In the genomic region with DNA sequence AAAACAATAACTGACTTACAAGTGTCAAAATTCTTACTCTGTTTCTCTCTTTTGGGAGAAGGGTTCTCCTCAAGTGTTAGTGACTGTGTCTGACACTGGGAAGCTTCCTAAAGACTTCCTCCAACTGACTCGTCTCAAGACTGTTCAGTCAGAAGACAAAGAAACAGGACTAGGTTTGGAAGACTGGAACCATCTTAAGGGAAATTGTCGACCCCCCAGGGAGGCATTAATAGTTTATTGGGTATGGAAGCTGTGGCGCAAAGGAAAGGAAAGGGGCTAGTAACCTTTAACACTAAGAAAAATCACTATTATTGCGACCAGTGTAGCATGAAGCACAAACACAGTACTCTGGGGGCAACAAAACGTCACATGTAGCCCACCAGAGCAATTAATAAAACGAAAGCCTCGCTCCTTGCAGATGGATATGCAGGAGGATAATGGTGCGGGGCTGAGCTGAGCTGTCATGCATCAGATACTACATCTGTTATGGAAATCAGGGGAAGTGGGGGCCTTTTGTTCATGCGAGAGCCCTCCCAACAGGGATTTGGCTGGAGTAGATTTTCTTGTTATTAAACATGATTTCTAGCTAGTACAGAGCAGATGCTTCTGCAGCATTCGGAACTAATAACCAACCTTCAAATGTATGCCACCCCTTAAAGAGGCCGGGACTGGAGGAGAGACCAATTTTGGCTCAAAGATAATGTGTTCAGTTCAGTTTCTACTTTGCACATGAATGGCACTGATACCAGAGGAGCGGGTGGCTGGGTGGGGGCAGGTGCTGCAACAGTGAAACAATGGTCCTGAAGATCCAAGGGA, we compare ENCODE assay signal across 14 mouse cellular contexts.
DNase-seq lines count a peak whose midpoint lies in the region; ATAC-seq lines count a peak whose summit lies in the region.
"Had no signal": no experiment of that assay in that cellular context is flagged by ENCODE, and none has a peak within 500 bp of the region (broad histone marks: within the 10 kb centered on the region; RNA-seq: fewer than 3 reads in every experiment).

No protein-coding gene starts in this region.

- no peak overlapping the region; the same call in 1 of the 2 replicates for H3K9ac ChIP-seq in forebrain, embryonic 14.5 days (ENCODE audit: low read length)
- H3K9ac ChIP-seq in neural tube, embryonic 15.5 days (replicated peaks): no peak overlapping the region
- H3K9ac ChIP-seq: intestine, embryonic 15.5 days had no signal

- no peaks in the 10 kb centered on the region for H3K36me3 ChIP-seq in forebrain, embryonic 14.5 days (ENCODE audit: control insufficient read depth, insufficient read depth, low read length)
- H3K36me3 ChIP-seq in neural tube, embryonic 15.5 days: no peaks in the 10 kb centered on the region
- H3K36me3 ChIP-seq: intestine, embryonic 15.5 days had no signal

- H3K4me3 ChIP-seq in forebrain, embryonic 14.5 days (ENCODE audit: low read depth, low read length): no peak overlapping the region
- H3K4me3 ChIP-seq in neural tube, embryonic 15.5 days (replicated peaks): no peak overlapping the region
- H3K4me3 ChIP-seq: intestine, embryonic 15.5 days had no signal

- H3K4me2 ChIP-seq in forebrain, embryonic 14.5 days (ENCODE audit: low read length): peak overlapping the region; percentile 8
- H3K4me2 ChIP-seq in neural tube, embryonic 15.5 days: peak overlapping the region; percentile 30
- H3K4me2 ChIP-seq: intestine, embryonic 15.5 days; liver, embryonic 11.5 days had no signal

- WGBS in forebrain, embryonic 14.5 days: 3% methylated on average over 12 of the region's 12 CpGs
- WGBS in neural tube, embryonic 15.5 days: 18% methylated on average over 12 of the region's 12 CpGs

- no peaks in the 10 kb centered on the region for H3K27me3 ChIP-seq in forebrain, embryonic 14.5 days (replicated peaks; ENCODE audit: control insufficient read depth, insufficient read depth, low read length)
- H3K27me3 ChIP-seq in neural tube, embryonic 15.5 days (replicated peaks): no peaks in the 10 kb centered on the region
- H3K27me3 ChIP-seq: intestine, embryonic 15.5 days had no signal

- intact Hi-C loops in heart, postnatal 14 days (cut with DNase I): no loop called here

- ATAC-seq in forebrain, embryonic 14.5 days: peak; percentile 88
- peak; percentile 43; the same call in 1 of the 2 replicates for ATAC-seq in neural tube, embryonic 15.5 days (ENCODE audit: low FRiP score)
- ATAC-seq: intestine, embryonic 15.5 days had no signal

- peak; percentile 53 for DNase-seq in heart, adult 11 months
- no peak for DNase-seq in heart, postnatal 14 days
- peak; percentile 95 for DNase-seq in forebrain, embryonic 14.5 days (ENCODE audit: low spot score)
- DNase-seq in mesoderm, embryonic 11.5 days (ENCODE audit: low read depth, low spot score): peak; percentile 59
- DNase-seq in cerebellum, adult 9-10 months: no peak
- DNase-seq in thymus, postnatal 4 days: no peak
- DNase-seq in heart, postnatal 4 days: no peak
- DNase-seq: adrenal gland, adult 2 months; cerebellum, adult 11-12 months; thymus, postnatal 14 days had no signal

- peaks cover 55% of the 10 kb centered on the region for H3K4me1 ChIP-seq in forebrain, embryonic 14.5 days (ENCODE audit: control insufficient read depth, insufficient read depth, low read length)
- H3K4me1 ChIP-seq in neural tube, embryonic 15.5 days: peaks cover 21% of the 10 kb centered on the region

- H3K9me3 ChIP-seq in forebrain, embryonic 14.5 days (replicated peaks; ENCODE audit: control insufficient read depth, low read length): no peaks in the 10 kb centered on the region
- H3K9me3 ChIP-seq in neural tube, embryonic 15.5 days (replicated peaks): no peaks in the 10 kb centered on the region
- H3K9me3 ChIP-seq: intestine, embryonic 15.5 days had no signal

- H3K27ac ChIP-seq in forebrain, embryonic 14.5 days (ENCODE audit: low read depth, low read length): peak overlapping the region; percentile 88
- peak overlapping the region; percentile 39 for H3K27ac ChIP-seq in neural tube, embryonic 15.5 days (replicated peaks)
- H3K27ac ChIP-seq: intestine, embryonic 15.5 days; macrophage had no signal

Comparison
In these comparisons a context has a peak if more than half of its experiments do, and no peak if none do; other contexts are left out.
1. DNase-seq: peak in heart, adult 11 months (single experiment), forebrain, embryonic 14.5 days (single experiment) and mesoderm, embryonic 11.5 days (single experiment); none in heart, postnatal 14 days (0 of 2), cerebellum, adult 9-10 months (single experiment), thymus, postnatal 4 days (single experiment) and heart, postnatal 4 days (single experiment).